Comparison of ENCODE assay signal across 8 mouse cellular contexts in the genomic region with DNA sequence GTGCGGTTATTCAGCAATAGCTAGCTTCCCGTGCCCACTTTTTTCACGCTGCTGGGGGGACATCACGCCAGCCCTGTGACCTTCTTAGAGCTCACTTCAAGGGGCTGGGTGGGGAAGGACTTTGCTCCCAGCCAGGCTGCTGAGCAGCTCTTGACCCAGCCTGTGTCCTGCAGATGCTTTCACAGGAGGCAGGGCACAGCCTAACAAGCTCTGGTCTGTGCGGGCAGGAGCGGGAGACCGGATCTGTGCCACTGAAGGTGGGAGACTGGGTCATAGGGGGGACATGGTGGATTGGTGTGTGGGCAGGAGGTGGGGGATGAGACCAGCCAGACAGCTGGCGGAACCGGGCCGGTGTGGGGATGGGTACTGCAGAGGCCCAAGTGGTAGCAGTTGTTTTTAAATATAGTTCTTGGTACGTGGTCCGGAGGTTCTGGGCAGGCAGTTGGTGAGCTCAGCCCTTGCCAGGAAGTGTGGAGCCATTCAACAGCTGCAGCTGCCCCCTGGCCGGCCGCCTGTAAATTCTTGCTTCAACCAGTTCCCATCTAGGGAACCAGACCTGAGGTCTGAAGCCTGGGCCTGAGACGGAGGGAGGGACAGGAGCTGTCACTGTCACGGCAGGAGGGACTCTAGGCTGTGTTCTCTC. TPM values are rescaled to one million over a fixed set of nuclear protein-coding genes. Genes with fewer than 3 reads are reported as not detected.
DNase-seq lines count a peak whose midpoint lies in the region; ATAC-seq and TF ChIP-seq lines count a peak whose summit lies in the region.

No protein-coding gene starts in this region.

- WGBS in liver, adult 2 months, result 76% methylated on average over 16 of the region's 16 CpGs
- 8% methylated on average over 16 of the region's 16 CpGs for WGBS in cerebellum, adult 2 months
- WGBS in heart, embryonic 10.5 days, result 64% methylated on average over 16 of the region's 16 CpGs
- WGBS in kidney, embryonic 15.5 days, result 52% methylated on average over 16 of the region's 16 CpGs
- 61% methylated on average over 16 of the region's 16 CpGs for whole genome bisulfite sequencing in lung, postnatal 0 days

- no peaks in the 10 kb centered on the region for H3K36me3 ChIP-seq in liver, adult 2 months (ENCODE audit: control insufficient read depth, insufficient read depth, low read length)
- H3K36me3 ChIP-seq in heart, embryonic 10.5 days, result peaks cover 44% of the 10 kb centered on the region
- peaks cover 23% of the 10 kb centered on the region for H3K36me3 ChIP-seq in kidney, embryonic 15.5 days
- no peaks in the 10 kb centered on the region for H3K36me3 ChIP-seq in lung, postnatal 0 days (ENCODE audit: insufficient read depth, low read length)

- TF ChIP-seq CTCF in liver, adult 2 months (IDR thresholded peaks at IDR 0.05; ENCODE audit: low read depth, low read length), result no peak
- no peak for TF ChIP-seq CTCF in cerebellum, adult 2 months (IDR thresholded peaks at IDR 0.05; ENCODE audit: borderline replicate concordance, insufficient read depth, low read depth, low read length)
- TF ChIP-seq CTCF in lung, postnatal 0 days (IDR thresholded peaks at IDR 0.05), result no peak

- H3K27me3 ChIP-seq in liver, adult 2 months (ENCODE audit: control insufficient read depth, insufficient read depth, low read length), result no peaks in the 10 kb centered on the region
- no peaks in the 10 kb centered on the region for H3K27me3 ChIP-seq in cerebellum, adult 2 months (ENCODE audit: control insufficient read depth, insufficient read depth, low read length)
- H3K27me3 ChIP-seq in heart, embryonic 10.5 days (ENCODE audit: insufficient read depth, poor library complexity, severe bottlenecking), result no peaks in the 10 kb centered on the region
- no peaks in the 10 kb centered on the region for H3K27me3 ChIP-seq in kidney, embryonic 15.5 days
- no peaks in the 10 kb centered on the region for H3K27me3 ChIP-seq in lung, postnatal 0 days (replicated peaks; ENCODE audit: insufficient read depth, low read length)

- peak overlapping the region; percentile 64 for H3K27ac ChIP-seq in liver, adult 2 months (replicated peaks; ENCODE audit: insufficient read depth, low read depth, low read length)
- peak overlapping the region; percentile 89 for H3K27ac ChIP-seq in cerebellum, adult 2 months (ENCODE audit: insufficient read depth, low read length)
- H3K27ac ChIP-seq in heart, embryonic 10.5 days, result peak overlapping the region; percentile 92
- H3K27ac ChIP-seq in kidney, embryonic 15.5 days, result peak overlapping the region; percentile 79
- H3K27ac ChIP-seq in lung, postnatal 0 days (ENCODE audit: low read length), result 0 out of 2 replicates have a peak overlapping the region, but pooled peaks have one; percentile 4

- 0 out of 2 replicates have a peak, but pooled peaks have one; percentile 6 for ATAC-seq in kidney, embryonic 15.5 days (replicated peaks; ENCODE audit: low FRiP score)
- no peak for ATAC-seq in lung, postnatal 0 days

- H3K4me2 ChIP-seq in kidney, embryonic 15.5 days, result peak overlapping the region; percentile 42
- H3K4me2 ChIP-seq in lung, postnatal 0 days (replicated peaks; ENCODE audit: low read depth, low read length), result no peak overlapping the region

- TF ChIP-seq EP300 in lung, postnatal 0 days (IDR thresholded peaks at IDR 0.05), result no peak

- peaks cover 14% of the 10 kb centered on the region for H3K4me1 ChIP-seq in liver, adult 2 months (ENCODE audit: control insufficient read depth, insufficient read depth, low read length)
- H3K4me1 ChIP-seq in cerebellum, adult 2 months (ENCODE audit: control insufficient read depth, insufficient read depth, low read length), result peaks cover 28% of the 10 kb centered on the region
- H3K4me1 ChIP-seq in heart, embryonic 10.5 days, result peaks cover 69% of the 10 kb centered on the region
- peaks cover 65% of the 10 kb centered on the region for H3K4me1 ChIP-seq in kidney, embryonic 15.5 days
- no peaks in the 10 kb centered on the region for H3K4me1 ChIP-seq in lung, postnatal 0 days (ENCODE audit: insufficient read depth, low read depth, low read length)

- H3K9me3 ChIP-seq in heart, embryonic 10.5 days, result no peaks in the 10 kb centered on the region
- no peaks in the 10 kb centered on the region for H3K9me3 ChIP-seq in kidney, embryonic 15.5 days (replicated peaks)
- H3K9me3 ChIP-seq in lung, postnatal 0 days (ENCODE audit: low read length), result no peaks in the 10 kb centered on the region

- peaks cover 12% of the 10 kb centered on the region; the same call in 1 of the 2 replicates for H3K79me2 ChIP-seq in liver, adult 2 months (ENCODE audit: control insufficient read depth, insufficient read depth, low read length)

- H3K4me3 ChIP-seq in liver, adult 2 months (ENCODE audit: insufficient read depth, low read depth, low read length), result no peak overlapping the region
- peak overlapping the region; percentile 72 for H3K4me3 ChIP-seq in cerebellum, adult 2 months (replicated peaks; ENCODE audit: insufficient read depth, low read depth, low read length)
- peak overlapping the region; percentile 86 for H3K4me3 ChIP-seq in heart, embryonic 10.5 days
- no peak overlapping the region for H3K4me3 ChIP-seq in kidney, embryonic 15.5 days (replicated peaks)
- H3K4me3 ChIP-seq in lung, postnatal 0 days (ENCODE audit: low read depth, low read length), result no peak overlapping the region

- no peak for TF ChIP-seq POLR2A in liver, adult 2 months (IDR thresholded peaks at IDR 0.05; ENCODE audit: extremely low read depth, insufficient read depth, low read length)
- TF ChIP-seq POLR2A in cerebellum, adult 2 months (IDR thresholded peaks at IDR 0.05; ENCODE audit: borderline replicate concordance, insufficient read depth, low read length), result no peak

- no peak for DNase-seq in liver, adult 2 months (ENCODE audit: extremely low read depth, low read depth, low spot score)
- DNase-seq in liver, result no peak
- DNase-seq in cerebellum, adult 2 months, result peak; percentile 55 to 57
- no peak for DNase-seq in heart, embryonic 10.5 days (ENCODE audit: low spot score)
- DNase-seq in lung, postnatal 0 days (ENCODE audit: low spot score), result peak; percentile 28
- no peak for DNase-seq in spleen, adult 12 weeks (ENCODE audit: low spot score)
- DNase-seq in ovary, postnatal 10 days (ENCODE audit: low spot score), result no peak

- H3K9ac ChIP-seq in liver, adult 2 months (ENCODE audit: low read depth, low read length), result peak overlapping the region; percentile 10
- H3K9ac ChIP-seq in kidney, embryonic 15.5 days, result peak overlapping the region; percentile 12; the same call in 1 of the 2 replicates
- no peak overlapping the region; the same call in 1 of the 2 replicates for H3K9ac ChIP-seq in lung, postnatal 0 days (replicated peaks; ENCODE audit: low read depth)

RNA-seq across cellular contexts. Expression of a gene that starts 4.0 kb away (rescaled TPM):
- 2.5 and 2.6 TPM in 2 replicates for total RNA-seq in liver, adult 2 months (2014; rRNA removed)
- 7.5 and 9.9 TPM in 2 replicates for polyA plus RNA-seq in liver, adult 2 months (2012; rRNA removed)
- 95.4 and 96.0 TPM in 2 replicates for polyA plus RNA-seq in cerebellum, adult 2 months (2012; rRNA removed)
- polyA plus RNA-seq in heart, embryonic 10.5 days (2016; fragmentation: Nextera tagmentation; extraction: Ambion mirVana), result 11.7 and 11.9 TPM in 2 replicates
- polyA plus RNA-seq in kidney, embryonic 15.5 days (2015; fragmentation: Nextera tagmentation; extraction: Ambion mirVana), result 9.6 and 10.4 TPM in 2 replicates
- polyA plus RNA-seq in lung, postnatal 0 days (2015; fragmentation: Nextera tagmentation; extraction: Ambion mirVana), result 7.1 and 8.3 TPM in 2 replicates

RNA-seq across cellular contexts. Expression of a gene that starts 17.2 kb away (rescaled TPM):
- 1,072 and 1,474 TPM in 2 replicates for total RNA-seq in liver, adult 2 months (2014; rRNA removed)
- 2,601 and 2,951 TPM in 2 replicates for polyA plus RNA-seq in liver, adult 2 months (2012; rRNA removed)
- 5,061 and 5,782 TPM in 2 replicates for polyA plus RNA-seq in cerebellum, adult 2 months (2012; rRNA removed)
- 3,676 and 4,272 TPM in 2 replicates for polyA plus RNA-seq in heart, embryonic 10.5 days (2016; fragmentation: Nextera tagmentation; extraction: Ambion mirVana)
- 2,116 and 2,124 TPM in 2 replicates for polyA plus RNA-seq in kidney, embryonic 15.5 days (2015; fragmentation: Nextera tagmentation; extraction: Ambion mirVana)
- polyA plus RNA-seq in lung, postnatal 0 days (2015; fragmentation: Nextera tagmentation; extraction: Ambion mirVana), result 381 and 429 TPM in 2 replicates

RNA-seq across cellular contexts. Expression of a gene that starts 17.3 kb away (rescaled TPM):
- total RNA-seq in liver, adult 2 months (2014; rRNA removed), result 8.2 and 9.7 TPM in 2 replicates
- 7.7 and 11.0 TPM in 2 replicates for polyA plus RNA-seq in liver, adult 2 months (2012; rRNA removed)
- polyA plus RNA-seq in cerebellum, adult 2 months (2012; rRNA removed), result 24.5 and 24.9 TPM in 2 replicates
- 73.2 and 92.7 TPM in 2 replicates for polyA plus RNA-seq in heart, embryonic 10.5 days (2016; fragmentation: Nextera tagmentation; extraction: Ambion mirVana)
- polyA plus RNA-seq in kidney, embryonic 15.5 days (2015; fragmentation: Nextera tagmentation; extraction: Ambion mirVana), result 65.0 and 69.0 TPM in 2 replicates
- polyA plus RNA-seq in lung, postnatal 0 days (2015; fragmentation: Nextera tagmentation; extraction: Ambion mirVana), result 16.9 and 17.7 TPM in 2 replicates

RNA-seq across cellular contexts. Expression of a gene that starts 42.5 kb away (rescaled TPM):
- 2.4 and 4.6 TPM in 2 replicates for total RNA-seq in liver, adult 2 months (2014; rRNA removed)
- 3.5 and 5.3 TPM in 2 replicates for polyA plus RNA-seq in liver, adult 2 months (2012; rRNA removed)
- polyA plus RNA-seq in cerebellum, adult 2 months (2012; rRNA removed), result 80.8 and 85.4 TPM in 2 replicates
- polyA plus RNA-seq in heart, embryonic 10.5 days (2016; fragmentation: Nextera tagmentation; extraction: Ambion mirVana), result 128 and 140 TPM in 2 replicates
- 141 and 151 TPM in 2 replicates for polyA plus RNA-seq in kidney, embryonic 15.5 days (2015; fragmentation: Nextera tagmentation; extraction: Ambion mirVana)
- 5.9 and 7.9 TPM in 2 replicates for polyA plus RNA-seq in lung, postnatal 0 days (2015; fragmentation: Nextera tagmentation; extraction: Ambion mirVana)

RNA-seq across cellular contexts. Expression of a gene that starts 42.6 kb away (rescaled TPM):
- total RNA-seq in liver, adult 2 months (2014; rRNA removed), result 43.0 and 44.0 TPM in 2 replicates
- polyA plus RNA-seq in liver, adult 2 months (2012; rRNA removed), result 69.8 and 72.4 TPM in 2 replicates
- polyA plus RNA-seq in cerebellum, adult 2 months (2012; rRNA removed), result 61.6 and 70.4 TPM in 2 replicates
- 246 and 251 TPM in 2 replicates for polyA plus RNA-seq in heart, embryonic 10.5 days (2016; fragmentation: Nextera tagmentation; extraction: Ambion mirVana)
- 220 and 238 TPM in 2 replicates for polyA plus RNA-seq in kidney, embryonic 15.5 days (2015; fragmentation: Nextera tagmentation; extraction: Ambion mirVana)
- 151 and 154 TPM in 2 replicates for polyA plus RNA-seq in lung, postnatal 0 days (2015; fragmentation: Nextera tagmentation; extraction: Ambion mirVana)

Comparison
In these comparisons a context has a peak if more than half of its experiments do, and no peak if none do; other contexts are left out.
1. DNase-seq: peak in cerebellum, adult 2 months (2 of 2) and lung, postnatal 0 days (single experiment); none in liver, adult 2 months (single experiment), liver (single experiment), heart, embryonic 10.5 days (single experiment), spleen, adult 12 weeks (single experiment) and ovary, postnatal 10 days (single experiment).
2. H3K27ac ChIP-seq: peak in every context shown above with its lines; median percentile 92 in heart, embryonic 10.5 days; 89 in cerebellum, adult 2 months; 79 in kidney, embryonic 15.5 days; 64 in liver, adult 2 months; 4 in lung, postnatal 0 days.
3. H3K4me3 ChIP-seq: peak in cerebellum, adult 2 months (single experiment) and heart, embryonic 10.5 days (single experiment); none in liver, adult 2 months (single experiment), kidney, embryonic 15.5 days (single experiment) and lung, postnatal 0 days (single experiment).